In the genomic region with DNA sequence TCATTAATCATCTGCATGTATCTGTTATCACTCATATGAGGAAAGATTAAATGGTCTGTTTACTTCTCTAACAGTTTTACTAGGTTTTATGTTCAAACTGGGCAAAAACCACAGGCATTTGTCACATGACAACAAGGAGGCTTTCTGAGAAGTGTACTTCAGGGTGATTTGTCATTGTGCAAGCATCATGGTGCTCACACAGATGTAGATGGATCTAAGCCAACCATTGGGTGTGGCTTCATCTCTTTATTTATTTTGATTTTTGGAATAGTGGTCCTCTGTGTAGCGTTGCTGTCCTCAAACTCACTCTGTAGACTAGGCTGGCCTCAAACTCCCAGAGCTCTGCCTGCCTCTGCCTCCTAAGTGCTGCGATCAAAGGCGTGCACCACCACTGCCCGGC, we compare ENCODE assay signal across 14 mouse cellular contexts.
"Had no signal": no experiment of that assay in that cellular context is flagged by ENCODE, and none has a peak within 500 bp of the region (broad histone marks: within the 10 kb centered on the region; RNA-seq: fewer than 3 reads in every experiment).

No protein-coding gene starts in this region.

- DNase-seq: retina, postnatal 1 day; right cerebral cortex, adult 18-20 months; right cerebral cortex, postnatal 25 days; right cerebral cortex, postnatal 4 days; spleen, adult 18-20 months; thymus, adult 18-20 months; thymus, adult 2 months; thymus, postnatal 14 days; thymus, postnatal 25 days; thymus, postnatal 36 days; thymus, postnatal 4 days had no signal

- H3K27me3 ChIP-seq: neural tube, embryonic 13.5 days; neural tube, embryonic 15.5 days; stomach, embryonic 15.5 days had no signal
